Mouse (Mus musculus) small intestine, adult 2 months (tissue): ENCODE data around the gene Gadd45g.

Experiments
- CTCF ChIP-seq: fragments of 200-500 bp; IDR thresholded peaks from 2 replicates; pipeline ENCODE4 v1.5.1; 2012; ENCODE audit warnings: low read depth, mild to moderate bottlenecking, control low read depth, inconsistent platforms, low read length, moderate library complexity, mixed read lengths; ENCODE audit not compliant: insufficient replicate concordance, insufficient read length; ENCODE audit errors: extremely low read depth
- POLR2A ChIP-seq: fragments of 200-500 bp; IDR thresholded peaks from 2 replicates; pipeline ENCODE4 v1.6.1; 2012; ENCODE audit warnings: low read depth, mild to moderate bottlenecking, control low read depth, inconsistent platforms, low read length, moderate library complexity

DNA sequence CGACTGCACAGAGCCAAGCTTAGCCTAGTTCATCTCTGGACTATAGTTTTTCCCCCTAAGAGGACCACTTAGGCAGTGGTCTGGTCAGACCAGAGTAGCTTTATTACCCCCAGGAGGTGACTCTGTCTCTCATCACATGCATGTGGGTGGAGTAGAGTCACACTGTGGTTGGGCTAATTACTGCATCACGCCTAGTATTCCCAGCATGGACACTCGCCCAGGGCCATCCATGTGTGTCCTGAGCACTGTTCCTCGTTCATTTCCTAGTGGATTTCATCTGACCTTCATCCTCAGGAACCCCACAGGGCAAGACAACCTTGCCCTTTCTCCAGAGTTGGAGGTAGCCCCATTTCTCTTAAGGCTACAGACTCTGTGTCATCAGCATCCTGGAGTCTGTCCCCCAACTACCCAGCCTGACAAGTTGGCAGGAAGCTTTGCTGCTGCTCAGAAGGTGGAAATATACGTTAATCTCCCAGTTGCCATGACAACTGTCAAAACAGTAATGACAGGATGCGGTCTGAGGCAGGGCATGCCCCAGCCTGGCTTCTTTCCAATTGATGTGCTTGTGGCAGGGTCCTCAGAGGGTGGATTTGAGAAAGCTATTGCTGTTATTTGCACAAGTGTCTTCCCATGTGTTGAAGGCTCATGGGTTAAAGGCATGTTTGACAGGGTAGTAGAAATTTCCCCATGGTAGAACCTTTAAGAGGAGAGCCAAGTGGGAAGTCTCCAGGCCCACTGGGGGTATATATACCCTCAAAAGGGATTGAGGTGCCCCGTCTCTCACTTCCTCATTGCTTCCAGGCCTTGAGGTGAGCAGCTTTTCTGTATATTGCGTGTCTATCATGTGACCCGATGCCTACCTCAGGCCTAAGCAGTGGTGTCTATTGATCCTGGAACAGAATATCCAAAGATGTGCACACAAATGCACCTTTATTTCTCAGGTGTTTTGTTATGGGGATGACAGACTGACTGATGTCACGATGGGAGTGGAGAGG lies 32.6 kb upstream of the Gadd45g start:
- TF ChIP-seq CTCF: no peak
- no peak for TF ChIP-seq POLR2A
